Mouse (Mus musculus) erythroblast, embryonic 14.5 days (primary cell): ENCODE data around the gene Racgap1.

Experiments
- GATA1 ChIP-seq: IDR thresholded peaks from 2 replicates; pipeline ENCODE4 v1.6.1; 2012; ENCODE audit warnings: low read length, inconsistent platforms, mixed read lengths
- TAL1 ChIP-seq: IDR thresholded peaks from 3 replicates; pipeline ENCODE4 v1.6.1; 2012; ENCODE audit warnings: low read length, inconsistent platforms, mixed read lengths

GRCm38 (mm10) chr15:99607388-99608113 is 43.9 kb downstream of the Racgap1 start:
- TF ChIP-seq GATA1 (no peak), TAL1 (no peak)
